Mouse (Mus musculus): ENCODE data around the gene Slc16a12. TPM values are rescaled to one million over a fixed set of nuclear protein-coding genes. Genes with fewer than 3 reads are reported as not detected.
A peak's percentile ranks its signal among the peaks of the same experiment; 100 is the strongest.

Gene Slc16a12
- 0.63 and 0.74 TPM in 2 replicates for polyA plus RNA-seq (2015; fragmentation: Nextera tagmentation; extraction: Ambion mirVana)

DNA sequence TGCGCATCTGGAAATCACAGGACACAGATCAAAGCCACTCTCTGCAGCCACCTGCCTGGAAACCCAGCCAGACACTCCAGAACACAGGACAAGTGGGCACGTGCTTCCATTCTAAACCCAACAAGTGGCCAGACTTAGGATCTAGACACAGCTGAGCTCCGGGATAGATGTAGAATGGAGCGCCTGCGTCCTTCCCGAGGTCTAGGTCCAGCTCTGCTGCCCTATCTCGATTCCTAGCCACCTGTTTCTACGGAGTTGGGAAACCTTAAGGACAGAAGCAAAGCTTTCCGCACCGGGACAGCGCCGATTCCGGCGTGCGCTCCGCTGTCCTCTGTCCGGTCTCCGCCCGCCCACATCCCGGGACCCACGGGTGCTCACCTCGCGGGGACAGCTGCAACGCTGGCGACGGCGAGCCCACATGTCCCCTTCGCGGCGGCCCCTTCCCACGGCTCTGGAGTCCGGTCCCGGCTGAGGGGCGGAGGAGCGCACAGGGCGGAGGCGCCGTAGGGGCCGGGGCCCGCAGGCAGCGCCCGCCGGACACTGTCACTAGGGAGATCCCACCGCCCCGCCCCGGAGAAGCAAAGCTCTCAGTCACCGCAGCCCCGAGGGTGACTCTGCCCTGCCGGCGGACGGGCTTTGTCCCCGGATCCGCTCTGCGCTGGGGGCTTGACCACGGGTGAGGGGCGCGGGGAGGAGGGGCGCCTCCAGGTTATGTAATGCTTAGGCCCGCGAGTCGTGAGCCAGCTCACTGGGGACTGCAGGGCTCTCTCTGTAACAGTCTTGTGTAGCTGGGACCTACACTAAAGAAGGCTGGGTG, at the start of gene Slc16a12:
TSS of gene Slc16a12 (minus strand) at position 602 of the 817 bp plus-strand sequence.
- DNase-seq (ENCODE audit: low spot score) (peak; percentile 42), ATAC-seq (ENCODE audit: low FRiP score, low TSS enrichment) (peak; percentile 58)
- Histone ChIP-seq H3K27ac (replicated peaks) (no peak within 1 kb of the TSS), H3K4me3 (ENCODE audit: low read depth, low read length) (peak within 1 kb of the TSS; percentile 60), H3K4me1 (replicated peaks; ENCODE audit: control insufficient read depth, insufficient read depth) (no peaks in the 10 kb centered on the region), H3K9ac (ENCODE audit: low read length) (peak within 1 kb of the TSS; percentile 55), H3K9me3 (ENCODE audit: control insufficient read depth, low read length) (no peaks in the 10 kb centered on the region), H3K36me3 (ENCODE audit: control insufficient read depth, insufficient read depth, low read length) (no peaks in the 10 kb centered on the region), H3K4me2 (replicated peaks; ENCODE audit: low read depth) (peak within 1 kb of the TSS; percentile 99), H3K27me3 (ENCODE audit: control insufficient read depth, insufficient read depth, low read length) (no peaks in the 10 kb centered on the region)
- no peak for TF ChIP-seq EP300 (optimal IDR thresholded peaks at IDR 0.05)
- no peak for TF ChIP-seq CTCF (IDR thresholded peaks at IDR 0.05; ENCODE audit: low read depth)
- under 1% methylated on average over 60 of the region's 61 CpGs for WGBS

DNA sequence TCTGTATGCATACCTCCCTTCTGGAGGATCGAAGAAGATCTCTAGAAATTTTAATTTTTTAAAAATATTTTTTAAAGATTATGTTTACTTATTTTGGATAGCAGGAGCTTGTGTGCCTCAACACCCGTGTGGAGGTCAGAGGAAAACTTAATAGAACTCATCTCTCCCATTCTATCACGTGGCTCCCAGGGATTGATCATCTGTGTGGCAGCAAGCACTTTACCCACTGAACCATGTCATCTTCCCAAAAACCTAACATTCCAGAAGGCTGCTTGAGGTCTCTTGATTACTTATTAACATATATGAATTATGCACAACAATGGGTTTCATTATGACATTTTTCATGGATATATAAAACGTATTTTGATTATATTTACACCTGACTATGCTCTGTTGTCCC, 49.3 kb upstream of the Slc16a12 start:
- no peaks in the 10 kb centered on the region for H3K36me3 ChIP-seq (ENCODE audit: control insufficient read depth, insufficient read depth, low read length)
- no peaks in the 10 kb centered on the region for H3K4me1 ChIP-seq (replicated peaks; ENCODE audit: control insufficient read depth, insufficient read depth)
- H3K27me3 ChIP-seq (ENCODE audit: control insufficient read depth, insufficient read depth, low read length), result no peaks in the 10 kb centered on the region
- TF ChIP-seq CTCF (IDR thresholded peaks at IDR 0.05; ENCODE audit: low read depth) (no peak), EP300 (optimal IDR thresholded peaks at IDR 0.05) (no peak)
- H3K27ac ChIP-seq (replicated peaks), result no peak overlapping the region
- H3K9me3 ChIP-seq (ENCODE audit: control insufficient read depth, low read length), result no peaks in the 10 kb centered on the region
- WGBS, result 82% methylated on average over 4 of the region's 4 CpGs
- H3K4me3 ChIP-seq (ENCODE audit: low read depth, low read length), result no peak overlapping the region
- DNase-seq (ENCODE audit: low spot score), result no peak
- H3K4me2 ChIP-seq (replicated peaks; ENCODE audit: low read depth), result no peak overlapping the region
- no peak for ATAC-seq (ENCODE audit: low FRiP score, low TSS enrichment)
- H3K9ac ChIP-seq (ENCODE audit: low read length), result no peak overlapping the region

DNA sequence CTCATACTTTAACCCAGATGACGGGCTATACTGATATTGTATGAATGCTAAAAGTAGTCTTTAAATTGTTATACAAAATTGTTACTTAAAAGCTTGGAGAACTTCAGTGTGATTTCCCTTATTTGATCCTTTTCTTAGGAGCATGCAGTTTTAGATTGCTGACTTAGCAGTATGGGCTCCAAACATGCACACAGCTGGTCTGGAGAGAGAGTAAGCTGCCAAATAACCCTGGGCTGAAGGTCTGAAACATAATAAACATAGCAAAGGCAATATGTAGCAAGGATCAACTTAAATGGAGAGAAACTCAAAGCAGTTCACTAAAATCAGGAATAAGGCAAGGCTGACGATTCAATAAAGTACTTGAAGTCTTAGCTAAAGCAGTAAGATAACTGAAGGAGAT, 35.4 kb upstream of the Slc16a12 start:
- 63% methylated on average over 2 of the region's 2 CpGs for WGBS
- no peak overlapping the region for H3K4me2 ChIP-seq (replicated peaks; ENCODE audit: low read depth)
- no peak overlapping the region for H3K27ac ChIP-seq (replicated peaks)
- no peak for TF ChIP-seq CTCF (IDR thresholded peaks at IDR 0.05; ENCODE audit: low read depth)
- TF ChIP-seq EP300 (optimal IDR thresholded peaks at IDR 0.05), result no peak
- no peak overlapping the region for H3K9ac ChIP-seq (ENCODE audit: low read length)
- no peaks in the 10 kb centered on the region for H3K9me3 ChIP-seq (ENCODE audit: control insufficient read depth, low read length)
- no peaks in the 10 kb centered on the region for H3K36me3 ChIP-seq (ENCODE audit: control insufficient read depth, insufficient read depth, low read length)
- H3K4me1 ChIP-seq (replicated peaks; ENCODE audit: control insufficient read depth, insufficient read depth), result no peaks in the 10 kb centered on the region
- no peak for DNase-seq (ENCODE audit: low spot score)
- no peak overlapping the region for H3K4me3 ChIP-seq (ENCODE audit: low read depth, low read length)
- ATAC-seq (ENCODE audit: low FRiP score, low TSS enrichment), result no peak
- H3K27me3 ChIP-seq (ENCODE audit: control insufficient read depth, insufficient read depth, low read length), result no peaks in the 10 kb centered on the region

DNA sequence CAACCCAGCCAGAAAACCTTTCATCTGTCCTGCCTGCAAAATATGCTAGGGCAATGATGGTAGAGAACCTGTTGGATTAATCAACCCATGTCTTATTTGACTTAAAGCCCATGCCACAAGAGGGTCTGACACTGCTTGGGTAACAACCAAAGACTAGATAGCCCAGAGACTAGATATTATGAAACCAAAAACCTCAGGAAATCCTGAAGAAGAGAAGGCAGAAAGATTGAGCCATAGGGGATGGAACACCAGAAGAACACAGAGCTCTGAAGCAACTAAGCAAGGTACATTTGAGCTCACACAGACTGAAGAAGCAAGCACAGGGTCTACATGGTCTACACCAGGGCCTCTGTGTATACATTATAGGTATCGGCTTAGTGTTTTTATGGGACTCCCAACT, 31.9 kb upstream of the Slc16a12 start:
- Histone ChIP-seq H3K27ac (replicated peaks) (no peak overlapping the region), H3K9me3 (ENCODE audit: control insufficient read depth, low read length) (no peaks in the 10 kb centered on the region), H3K36me3 (ENCODE audit: control insufficient read depth, insufficient read depth, low read length) (no peaks in the 10 kb centered on the region), H3K4me3 (ENCODE audit: low read depth, low read length) (no peak overlapping the region), H3K4me2 (replicated peaks; ENCODE audit: low read depth) (no peak overlapping the region), H3K27me3 (ENCODE audit: control insufficient read depth, insufficient read depth, low read length) (no peaks in the 10 kb centered on the region), H3K9ac (ENCODE audit: low read length) (no peak overlapping the region), H3K4me1 (replicated peaks; ENCODE audit: control insufficient read depth, insufficient read depth) (no peaks in the 10 kb centered on the region)
- ATAC-seq (ENCODE audit: low FRiP score, low TSS enrichment), result no peak
- DNase-seq (ENCODE audit: low spot score), result no peak
- TF ChIP-seq CTCF (IDR thresholded peaks at IDR 0.05; ENCODE audit: low read depth), result no peak
- TF ChIP-seq EP300 (optimal IDR thresholded peaks at IDR 0.05), result no peak
- 100% methylated on average over 1 of the region's 1 CpGs for WGBS

DNA sequence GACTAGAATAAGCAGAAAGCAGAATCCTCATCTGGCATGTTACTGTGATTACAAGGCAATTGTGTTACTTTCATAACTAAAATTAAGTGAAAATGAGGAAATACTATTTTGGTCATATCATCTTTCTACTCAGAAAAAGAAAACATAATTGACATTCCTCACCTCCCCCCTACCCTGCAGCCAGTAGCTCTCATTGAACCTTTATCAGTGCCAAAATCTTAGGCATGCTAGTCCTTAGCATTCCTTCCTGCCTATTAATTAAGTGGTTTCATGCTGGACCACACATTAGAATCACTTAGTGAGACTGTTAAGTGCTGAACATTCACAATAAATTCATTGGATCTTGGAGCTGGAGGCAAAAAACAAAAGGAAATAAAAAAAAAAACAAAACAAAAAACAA, 31.0 kb upstream of the Slc16a12 start:
- ATAC-seq (ENCODE audit: low FRiP score, low TSS enrichment) (no peak), DNase-seq (ENCODE audit: low spot score) (no peak)

DNA sequence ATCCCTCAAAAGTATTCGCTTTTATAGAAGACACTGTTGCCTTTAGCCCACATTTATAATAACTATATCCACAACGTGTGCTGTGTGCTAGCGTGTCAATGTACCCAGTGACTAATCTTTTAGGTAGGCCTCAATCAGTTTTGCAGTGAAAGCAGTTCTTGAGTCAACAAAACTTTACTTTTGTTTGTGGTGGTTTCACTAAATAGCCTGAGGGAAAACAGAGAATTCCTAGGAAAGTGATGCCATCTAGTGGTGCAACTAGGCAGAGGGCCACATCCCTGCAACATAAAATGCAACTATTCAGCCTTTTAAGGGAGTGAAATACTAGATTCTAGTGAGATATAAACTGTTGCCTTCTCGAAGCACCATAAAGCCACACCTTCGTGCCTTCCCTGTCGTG, 25.7 kb upstream of the Slc16a12 start:
- DNase-seq (ENCODE audit: low spot score), result peak; percentile 50

More for the DNA sequence above, 31.0 kb upstream of the Slc16a12 start:
- Histone ChIP-seq H3K4me3 (ENCODE audit: low read depth, low read length) (no peak overlapping the region), H3K4me2 (replicated peaks; ENCODE audit: low read depth) (no peak overlapping the region), H3K9me3 (ENCODE audit: control insufficient read depth, low read length) (no peaks in the 10 kb centered on the region), H3K36me3 (ENCODE audit: control insufficient read depth, insufficient read depth, low read length) (no peaks in the 10 kb centered on the region), H3K27ac (replicated peaks) (no peak overlapping the region), H3K27me3 (ENCODE audit: control insufficient read depth, insufficient read depth, low read length) (no peaks in the 10 kb centered on the region), H3K9ac (ENCODE audit: low read length) (no peak overlapping the region), H3K4me1 (replicated peaks; ENCODE audit: control insufficient read depth, insufficient read depth) (no peaks in the 10 kb centered on the region)
- TF ChIP-seq CTCF (IDR thresholded peaks at IDR 0.05; ENCODE audit: low read depth), result no peak
- no peak for TF ChIP-seq EP300 (optimal IDR thresholded peaks at IDR 0.05)

More for the DNA sequence above, 25.7 kb upstream of the Slc16a12 start:
- H3K9me3 ChIP-seq (ENCODE audit: control insufficient read depth, low read length), result no peaks in the 10 kb centered on the region
- peak; percentile 85 for ATAC-seq (ENCODE audit: low FRiP score, low TSS enrichment)
- H3K36me3 ChIP-seq (ENCODE audit: control insufficient read depth, insufficient read depth, low read length), result no peaks in the 10 kb centered on the region
- H3K4me2 ChIP-seq (replicated peaks; ENCODE audit: low read depth), result no peak overlapping the region
- no peak overlapping the region for H3K9ac ChIP-seq (ENCODE audit: low read length)
- 18% methylated on average over 6 of the region's 6 CpGs for WGBS
- H3K27me3 ChIP-seq (ENCODE audit: control insufficient read depth, insufficient read depth, low read length), result no peaks in the 10 kb centered on the region
- no peaks in the 10 kb centered on the region for H3K4me1 ChIP-seq (replicated peaks; ENCODE audit: control insufficient read depth, insufficient read depth)
- TF ChIP-seq CTCF (IDR thresholded peaks at IDR 0.05; ENCODE audit: low read depth) (peak; percentile 93), EP300 (optimal IDR thresholded peaks at IDR 0.05) (no peak)
- no peak overlapping the region for H3K4me3 ChIP-seq (ENCODE audit: low read depth, low read length)
- no peak overlapping the region for H3K27ac ChIP-seq (replicated peaks)

Measured in stomach, postnatal 0 days (tissue).